Mouse (Mus musculus) lung, postnatal 25 days (tissue): ENCODE data around the gene Etnk2.

Experiments used
- DNase-seq: peaks from one replicate; pipeline ENCODE4 v3.0.0; 2022; ENCODE audit warnings: low spot score

Gene Etnk2

GRCm38 (mm10) chr1:133417113-133417512, 53.7 kb downstream of the Etnk2 start:
- no peak for DNase-seq

GRCm38 (mm10) chr1:133417539-133417938, 54.2 kb downstream of the Etnk2 start:
- no peak for DNase-seq

GRCm38 (mm10) chr1:133418164-133418800, 54.9 kb downstream of the Etnk2 start:
- DNase-seq, result peak; percentile 91

GRCm38 (mm10) chr1:133419178-133419834, 55.9 kb downstream of the Etnk2 start:
- DNase-seq, result no peak

GRCm38 (mm10) chr1:133420491-133420890, 57.1 kb downstream of the Etnk2 start:
- DNase-seq, result no peak

GRCm38 (mm10) chr1:133421061-133421460, 57.7 kb downstream of the Etnk2 start:
- DNase-seq, result no peak

GRCm38 (mm10) chr1:133421975-133422570, 58.7 kb downstream of the Etnk2 start:
- DNase-seq, result no peak

GRCm38 (mm10) chr1:133422615-133423161, 59.3 kb downstream of the Etnk2 start:
- DNase-seq, result peak; percentile 71

- no peak for DNase-seq
These were observed 59.8 kb downstream of the Etnk2 start for GRCm38 (mm10) chr1:133423166-133423542.

GRCm38 (mm10) chr1:133423543-133424480, 60.4 kb downstream of the Etnk2 start, which contains the start of gene Sox13:
TSS of gene Sox13 (minus strand) at chr1:133424377.
- peak; percentile 63 for DNase-seq

- DNase-seq, result no peak
These were observed 61.3 kb downstream of the Etnk2 start for GRCm38 (mm10) chr1:133424547-133425140.
